Mouse (Mus musculus): ENCODE measurements around the gene Ifi27l2a.

GRCm38 (mm10) chr12:103434861-103435260 is 8.6 kb downstream of the Ifi27l2a start:
- TF ChIP-seq GATA1 (IDR thresholded peaks at IDR 0.05; ENCODE audit: borderline replicate concordance, low read length) (no peak), FLI1 (IDR thresholded peaks at IDR 0.05; ENCODE audit: low read length) (no peak)

Measured in megakaryocyte, embryonic 14.5 days (primary cell).